Mouse (Mus musculus) splenic B cell, adult 2 months (primary cell): ENCODE results near the gene Mapk9.

Experiments used
- DNase-seq: peaks from one replicate; pipeline ENCODE4 v3.0.0-alpha.2; 2011; ENCODE audit warnings: low read depth, low spot score
- H3K27me3 ChIP-seq: 2 replicates; pipeline ENCODE4 v1.6.1; 2012; ENCODE audit warnings: mild to moderate bottlenecking, low read length, moderate library complexity, mixed read lengths; ENCODE audit not compliant: control insufficient read depth, poor library complexity, insufficient read depth, severe bottlenecking
- H3K36me3 ChIP-seq: 2 replicates; pipeline ENCODE4 v1.6.1; 2012; ENCODE audit warnings: mild to moderate bottlenecking, low read length, moderate library complexity, mixed read lengths; ENCODE audit not compliant: control insufficient read depth, poor library complexity, insufficient read depth, severe bottlenecking

Mapk9 gene

GRCm38 (mm10) chr11:49934322-49934721 lies 87.8 kb downstream of the Mapk9 start:
- no peak for DNase-seq
- H3K36me3 ChIP-seq: no peaks in the 10 kb centered on the region

More at GRCm38 (mm10) chr11:49934322-49934721, 87.8 kb downstream of the Mapk9 start:
- H3K27me3 ChIP-seq: no peaks in the 10 kb centered on the region
